Mouse (Mus musculus) MN1 (cell line): ENCODE data around the gene Spaca3.

ENCODE experiments used
- DNase-seq: peaks from one replicate; pipeline ENCODE4 v3.0.0-alpha.2; 2016; ENCODE audit warnings: low spot score

Gene Spaca3

DNA sequence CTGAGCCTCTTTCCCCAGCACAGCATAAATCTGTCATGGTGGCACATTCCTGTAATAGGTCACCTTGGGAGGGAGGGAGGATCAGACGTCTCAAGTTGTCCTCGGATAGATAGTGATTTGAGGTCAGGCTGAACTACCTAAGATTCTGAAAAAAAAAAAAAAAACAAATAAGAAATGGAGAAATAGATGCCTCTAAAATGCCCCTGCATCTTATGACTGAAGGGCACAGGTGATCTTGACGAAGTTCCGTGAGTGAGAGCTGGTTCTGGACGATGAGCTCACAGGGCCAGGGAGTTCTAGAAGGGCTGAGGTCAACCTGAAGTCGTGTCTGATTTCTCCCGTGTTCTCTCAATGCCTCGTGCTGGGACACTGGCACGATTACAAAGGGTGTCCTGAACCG is at the start of gene Spaca3:
Gene Spaca3 (plus strand): TSS at position 301 of the 400 bp plus-strand sequence.
- DNase-seq: no peak

DNA sequence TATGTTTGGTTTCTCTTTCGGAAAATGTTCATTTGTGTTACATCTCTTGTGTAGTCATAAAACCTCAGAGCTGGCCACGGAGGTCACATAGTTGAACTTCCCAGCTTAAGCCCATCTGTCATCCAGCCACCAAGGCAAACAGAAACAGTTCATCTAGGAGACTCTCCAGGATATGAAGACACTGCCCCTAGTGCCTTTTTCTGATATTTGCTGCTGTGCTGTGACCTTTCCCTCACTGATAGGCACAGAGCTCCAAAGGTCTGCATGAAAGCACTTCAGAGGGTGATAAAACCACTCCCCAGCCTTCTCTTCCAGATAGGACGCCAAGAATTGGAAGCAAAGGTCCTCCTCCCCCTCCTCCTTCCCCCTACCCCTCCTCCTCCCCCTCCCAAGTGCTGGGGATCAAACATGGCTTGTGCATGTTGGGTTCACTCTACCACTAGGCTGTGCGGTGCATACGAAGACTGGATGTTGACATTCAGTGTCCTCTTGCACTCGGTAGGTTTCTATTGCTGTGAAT is 49.6 kb upstream of the Spaca3 start:
- DNase-seq: no peak

DNA sequence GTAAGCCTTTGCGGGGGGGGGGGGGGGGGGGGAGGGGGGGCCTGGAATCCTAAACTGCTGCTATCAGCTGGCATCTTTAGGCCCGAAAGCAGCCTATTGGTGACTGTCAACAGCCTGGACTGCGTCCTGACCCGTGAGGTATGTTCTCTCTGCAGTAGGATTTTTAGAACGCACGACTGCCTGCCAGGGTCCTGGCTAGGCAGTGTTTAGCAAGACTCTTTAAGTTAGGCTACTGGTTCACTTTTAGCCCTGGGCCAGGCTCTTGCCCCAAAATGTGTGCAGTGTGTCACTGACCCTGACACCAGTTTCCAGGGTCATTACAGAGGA is 48.5 kb upstream of the Spaca3 start:
- DNase-seq: no peak

DNA sequence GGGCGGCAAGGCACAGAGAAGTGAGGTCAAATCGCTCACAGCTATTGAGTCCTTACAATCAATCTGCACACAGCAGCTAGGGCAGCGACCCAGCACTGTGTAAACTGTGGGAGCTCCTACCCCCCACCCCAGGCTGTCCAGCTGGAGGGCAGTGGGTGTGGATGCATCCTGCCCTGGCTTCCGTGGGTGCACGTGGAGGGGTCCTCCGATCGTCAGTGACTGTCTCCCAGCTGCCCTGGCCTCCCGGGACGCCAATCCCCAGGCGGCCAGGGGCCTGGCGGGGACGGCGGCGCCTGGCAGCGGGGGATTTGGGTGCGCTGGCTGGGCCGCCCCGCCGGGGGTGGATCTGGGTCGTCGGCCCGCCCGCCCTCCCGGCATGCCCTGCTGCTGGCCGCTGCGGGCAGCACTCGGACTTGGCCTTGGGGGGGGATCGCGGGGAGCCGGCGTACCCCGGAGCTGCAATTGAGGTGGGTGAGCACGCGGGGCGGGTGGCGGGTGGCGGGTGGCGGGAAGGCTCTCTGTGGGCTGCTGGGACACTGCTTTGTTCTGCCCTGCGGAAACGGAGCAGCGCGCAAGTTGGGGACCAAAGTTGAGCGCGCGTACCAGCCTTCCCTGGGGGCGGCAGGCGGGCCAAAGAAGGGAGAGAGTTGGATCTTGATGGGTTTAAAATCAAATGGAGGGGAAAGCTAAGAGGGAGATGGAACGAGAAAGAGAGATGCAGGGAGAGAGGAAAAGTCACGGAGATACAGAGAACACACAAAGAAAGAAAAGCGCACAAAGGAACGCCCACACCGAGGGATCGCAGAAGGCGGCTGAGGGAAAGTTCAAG is 48.0 kb upstream of the Spaca3 start, which contains the start of gene Tmem98:
Gene Tmem98 (plus strand): TSS at position 183 of the 829 bp plus-strand sequence.
- no peak for DNase-seq

DNA sequence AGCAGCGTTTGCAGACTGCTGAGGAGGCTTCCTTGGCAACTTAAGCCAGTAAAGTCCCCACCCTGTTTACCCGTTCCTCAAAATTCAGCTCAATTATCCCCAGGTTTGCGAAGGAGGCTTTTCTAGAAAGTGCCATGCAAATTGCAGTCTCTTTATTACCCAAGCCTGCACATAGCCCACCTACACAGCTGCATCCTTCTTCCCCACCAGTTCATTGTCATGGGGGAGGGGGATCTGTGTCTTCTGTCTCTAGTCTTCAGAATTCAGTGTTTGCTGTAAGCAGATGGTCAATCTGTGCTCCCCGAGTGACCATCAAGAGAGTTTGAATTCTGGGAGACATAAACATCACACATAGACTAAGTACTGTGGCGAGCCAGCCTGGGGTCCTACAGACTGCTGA is 47.0 kb upstream of the Spaca3 start:
- no peak for DNase-seq

DNA sequence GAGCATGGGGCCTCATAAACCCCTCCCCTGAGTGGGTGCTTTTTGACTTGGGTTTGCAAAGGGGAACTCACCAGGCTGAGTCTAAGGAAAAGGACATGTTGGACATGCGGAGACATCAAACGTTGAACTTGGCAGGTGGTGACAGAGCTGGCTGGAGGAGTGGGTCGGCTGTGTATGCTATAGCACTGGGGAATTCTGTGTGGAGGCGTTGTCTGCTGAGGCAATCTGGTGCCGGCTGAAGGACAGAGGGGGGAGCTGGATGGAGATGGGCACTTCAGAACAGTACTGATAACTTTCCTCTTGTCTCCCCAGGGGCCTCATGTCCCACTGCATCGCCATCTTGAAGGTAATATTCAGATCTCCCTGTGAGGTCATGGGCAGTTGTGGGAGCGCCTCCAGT is 42.8 kb upstream of the Spaca3 start:
- DNase-seq: no peak

DNA sequence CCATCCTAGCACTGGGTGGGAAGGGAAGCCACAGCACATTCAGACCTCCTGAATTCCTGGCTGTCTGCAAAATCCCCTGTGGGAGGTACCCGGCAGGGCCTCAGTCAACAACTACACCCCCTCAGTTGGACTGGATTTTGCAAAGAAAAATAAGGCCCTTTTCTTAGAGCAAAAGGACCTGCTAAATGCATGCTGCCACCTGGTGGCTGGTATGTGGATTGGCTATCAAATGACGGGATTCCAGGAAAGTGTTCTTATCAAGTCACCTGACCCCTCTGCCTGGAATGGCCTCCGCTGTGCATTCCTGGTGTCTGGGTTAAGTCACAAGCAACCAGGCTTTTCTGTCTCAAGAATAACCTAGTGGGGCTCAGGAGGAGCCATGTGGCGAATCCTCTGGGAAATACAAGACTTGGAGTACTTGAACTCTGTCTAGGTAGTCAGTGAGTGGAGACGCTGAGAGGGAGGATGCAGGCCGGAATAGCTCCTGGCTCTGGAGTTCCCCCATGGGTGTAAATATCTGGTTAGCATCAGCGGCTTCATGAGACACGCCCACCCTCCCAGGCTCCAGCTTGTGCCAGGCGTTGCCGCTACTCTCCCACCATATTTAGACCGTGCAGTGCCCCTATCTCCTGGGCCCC is 40.0 kb upstream of the Spaca3 start:
- peak; percentile 6 for DNase-seq

DNA sequence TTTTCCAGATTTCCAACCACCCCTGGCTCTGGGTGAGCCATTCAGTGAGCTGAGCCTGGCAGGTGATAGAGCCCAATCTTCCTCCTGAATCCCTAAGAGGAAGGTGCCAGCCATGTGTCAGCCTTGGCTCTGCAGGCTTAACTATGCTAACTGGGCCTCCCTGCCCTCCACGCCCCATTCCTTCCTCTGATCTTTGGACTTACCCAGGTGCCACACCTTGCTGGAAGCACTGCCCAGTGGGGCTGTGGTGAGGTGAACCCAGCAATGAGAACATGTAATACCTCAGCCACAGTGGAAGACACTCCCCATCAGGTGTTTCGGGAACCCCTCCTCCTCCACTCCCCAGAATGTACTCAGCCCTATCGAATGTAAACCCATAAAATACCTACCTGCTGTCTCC is 38.1 kb upstream of the Spaca3 start:
- no peak for DNase-seq

DNA sequence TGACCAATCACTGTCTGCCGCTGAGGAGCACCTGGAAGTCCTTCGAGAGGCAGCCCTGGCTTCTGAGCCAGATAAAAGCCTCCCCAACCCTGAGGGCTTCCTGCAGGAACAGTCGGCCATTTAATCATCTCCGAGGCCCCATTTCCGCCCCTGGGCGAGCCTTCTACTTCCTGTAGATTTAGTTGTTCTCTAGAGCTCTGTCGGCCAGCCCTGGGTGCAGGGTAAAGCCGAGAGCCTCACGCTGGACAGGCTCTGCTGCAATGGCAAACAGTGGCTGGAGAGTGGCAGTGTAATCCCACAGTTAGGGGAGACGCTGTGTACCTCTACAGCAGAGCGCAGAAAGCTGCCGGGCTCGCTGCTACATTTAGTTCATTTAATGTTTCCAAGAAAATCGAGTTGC is 36.9 kb upstream of the Spaca3 start:
- no peak for DNase-seq

DNA sequence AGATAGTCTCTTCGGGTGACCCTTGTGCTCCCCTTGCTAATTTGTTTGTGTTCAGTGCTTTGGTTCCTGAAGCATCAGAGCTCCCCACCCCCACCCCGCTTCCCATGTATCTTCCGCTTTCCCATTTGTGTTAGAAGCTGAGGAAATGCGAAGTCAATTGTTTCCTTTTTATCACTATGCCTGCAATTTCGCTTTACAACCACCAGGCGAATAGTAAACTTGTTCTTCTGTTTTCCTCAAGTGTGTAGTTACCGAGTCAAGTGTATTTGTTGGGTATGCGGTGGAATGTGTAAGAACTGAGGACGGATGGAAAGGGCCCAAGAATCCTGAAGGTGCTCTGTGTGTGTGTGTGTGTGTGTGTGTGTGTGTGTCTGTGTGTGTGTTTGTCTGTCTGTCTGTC is 36.4 kb upstream of the Spaca3 start:
- DNase-seq: no peak

DNA sequence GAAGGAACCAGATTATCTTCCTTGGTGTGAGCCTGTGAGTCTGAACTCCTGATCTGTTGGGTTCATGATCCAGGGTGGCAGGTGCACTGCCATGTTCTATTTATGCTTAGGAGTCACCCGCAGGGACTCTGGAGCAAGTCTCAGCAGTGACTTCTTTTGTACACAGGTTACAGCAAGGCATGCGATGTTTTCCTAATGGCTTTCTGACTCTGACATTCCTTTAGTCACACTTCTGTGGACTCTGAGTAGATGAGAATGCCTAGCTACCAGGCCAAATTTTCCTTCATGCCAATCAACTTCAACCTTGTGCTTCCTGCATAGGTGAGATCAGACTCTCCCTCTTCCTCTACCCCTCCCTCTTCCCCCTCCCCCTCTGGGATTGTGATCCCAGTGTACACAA is 22.8 kb upstream of the Spaca3 start:
- no peak for DNase-seq

DNA sequence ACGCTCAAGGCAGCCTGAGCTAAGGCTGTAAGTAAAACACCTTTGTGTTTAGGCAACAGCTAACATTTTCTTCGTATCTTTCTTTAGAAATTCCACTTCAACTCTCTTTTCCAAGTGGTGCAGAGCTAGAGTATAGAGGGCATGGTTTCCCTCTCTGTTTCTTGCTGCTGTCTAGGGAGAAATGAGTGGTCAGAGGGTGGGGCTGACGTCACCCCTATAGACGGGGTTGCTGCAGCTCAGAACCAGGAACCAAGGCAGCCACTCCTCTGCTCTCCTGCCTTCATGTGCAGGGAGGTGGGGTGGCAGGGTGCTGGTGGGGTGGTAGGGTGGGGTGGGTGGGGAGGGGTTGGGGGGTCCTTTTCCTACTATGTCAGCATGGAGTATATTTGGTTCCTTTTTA is 22.3 kb upstream of the Spaca3 start:
- no peak for DNase-seq

DNA sequence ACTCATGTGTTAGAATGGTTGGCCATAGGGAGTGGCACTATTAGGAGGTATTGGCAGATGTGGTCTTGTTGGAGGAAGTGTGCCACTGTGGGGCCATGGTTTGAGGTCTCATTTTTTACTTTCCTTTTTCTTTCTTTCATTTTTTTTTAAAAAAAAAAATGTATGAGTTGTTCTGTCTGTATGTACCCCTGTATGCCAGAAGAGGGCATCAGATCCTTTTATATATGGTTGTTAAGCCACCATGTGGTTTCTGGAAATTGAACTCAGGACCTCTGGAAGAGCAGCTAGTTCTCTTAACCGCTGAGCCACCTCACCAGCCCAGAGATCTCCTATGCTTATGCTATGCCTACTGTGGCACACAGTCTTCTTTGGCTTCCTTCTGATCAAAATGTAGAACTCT is 19.4 kb upstream of the Spaca3 start:
- no peak for DNase-seq

DNA sequence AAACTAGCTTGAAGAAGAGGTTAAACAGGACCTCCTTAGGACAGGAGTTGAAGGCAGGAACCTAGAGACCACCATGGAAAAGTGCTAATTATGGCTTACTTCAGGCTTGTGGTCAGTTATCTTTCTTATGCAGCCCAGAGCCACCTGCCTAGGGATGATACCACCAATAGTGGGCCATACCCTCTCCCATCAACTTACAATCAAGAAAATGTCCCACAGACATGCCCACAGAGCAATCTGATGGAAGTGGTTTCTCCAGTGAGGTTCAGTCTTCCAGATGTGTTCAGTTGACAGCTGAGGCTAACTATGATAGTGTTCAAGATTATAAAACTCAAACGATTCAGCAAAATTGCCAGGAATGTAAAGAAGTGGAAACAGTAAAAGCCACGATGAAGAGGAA is 14.7 kb upstream of the Spaca3 start:
- DNase-seq: no peak

DNA sequence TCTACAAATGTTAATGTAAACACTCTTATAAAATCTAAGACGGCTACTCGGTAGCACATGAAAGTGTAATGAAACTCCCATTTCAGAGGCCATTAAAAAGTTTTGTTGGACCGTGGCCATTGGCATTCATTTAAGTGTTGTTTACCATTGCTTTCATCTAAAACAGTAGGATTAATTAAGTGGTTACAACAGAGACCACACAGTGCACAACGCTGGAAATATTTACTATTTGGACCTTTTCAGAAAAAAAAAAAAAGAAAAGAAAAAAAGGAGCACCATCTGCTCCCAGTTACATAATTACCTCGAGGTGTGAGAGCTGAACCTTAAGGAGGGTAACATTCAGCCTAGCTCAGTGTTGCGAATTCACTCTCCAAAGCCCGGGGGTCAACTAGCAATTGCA is 12.7 kb upstream of the Spaca3 start:
- DNase-seq: no peak

DNA sequence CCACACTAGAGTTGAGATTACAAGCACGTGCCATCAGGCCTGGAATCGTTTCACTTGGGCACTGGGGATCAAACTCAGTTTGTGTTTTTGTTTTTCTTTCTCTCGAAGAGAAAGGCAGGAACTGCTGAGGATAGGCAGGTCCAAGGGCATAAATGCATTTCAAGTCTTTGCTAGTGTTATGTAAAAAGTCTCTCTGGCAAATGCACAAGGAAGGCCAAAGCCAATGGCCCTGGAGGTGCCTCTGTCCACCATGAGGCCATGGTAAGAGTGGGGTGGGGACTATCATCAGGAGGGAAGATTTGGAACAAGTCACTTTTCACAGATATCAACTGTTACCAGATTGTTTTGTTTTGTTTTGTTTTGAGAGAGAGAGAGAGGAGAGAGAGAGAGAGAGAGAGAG is 12.1 kb upstream of the Spaca3 start:
- no peak for DNase-seq

DNA sequence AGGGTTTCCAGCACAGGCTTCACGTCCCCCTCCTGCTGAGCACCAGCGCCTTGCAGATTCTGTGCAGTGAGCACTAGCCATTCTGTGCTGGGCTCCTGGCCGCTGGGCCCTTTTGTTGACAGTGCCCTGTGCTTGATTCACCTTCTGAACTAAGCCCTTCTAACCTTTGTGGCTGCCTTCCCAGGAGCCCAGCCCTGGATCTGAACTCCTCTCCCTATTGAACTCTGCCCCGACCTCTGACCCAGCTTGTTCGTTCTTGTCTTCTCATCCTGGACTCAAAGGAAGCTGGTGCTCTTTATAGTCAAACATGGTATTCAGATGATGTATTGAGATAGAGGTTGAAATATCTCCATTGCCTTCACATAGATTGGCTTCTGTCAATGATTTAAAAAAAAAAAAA is 10.0 kb upstream of the Spaca3 start:
- no peak for DNase-seq

DNA sequence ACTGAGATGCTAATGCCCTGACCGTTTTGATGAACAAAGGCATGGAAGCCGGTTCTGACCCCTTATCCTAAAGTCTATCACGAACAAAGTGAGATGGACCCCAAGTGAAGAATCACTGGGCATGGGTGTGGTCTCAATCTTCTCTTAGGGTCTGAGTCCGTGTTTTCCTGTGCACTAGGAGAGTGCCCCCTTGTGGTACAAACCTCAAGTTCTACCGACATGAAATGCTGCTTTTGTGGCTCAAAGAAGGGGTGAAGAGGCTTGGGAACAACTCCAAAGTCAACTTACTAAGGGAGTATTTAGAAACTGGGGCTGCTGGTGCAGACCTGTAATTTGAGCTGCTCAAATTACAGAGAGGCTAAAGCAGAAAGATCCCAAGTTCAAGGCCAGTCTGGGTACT is 6.3 kb upstream of the Spaca3 start:
- no peak for DNase-seq

DNA sequence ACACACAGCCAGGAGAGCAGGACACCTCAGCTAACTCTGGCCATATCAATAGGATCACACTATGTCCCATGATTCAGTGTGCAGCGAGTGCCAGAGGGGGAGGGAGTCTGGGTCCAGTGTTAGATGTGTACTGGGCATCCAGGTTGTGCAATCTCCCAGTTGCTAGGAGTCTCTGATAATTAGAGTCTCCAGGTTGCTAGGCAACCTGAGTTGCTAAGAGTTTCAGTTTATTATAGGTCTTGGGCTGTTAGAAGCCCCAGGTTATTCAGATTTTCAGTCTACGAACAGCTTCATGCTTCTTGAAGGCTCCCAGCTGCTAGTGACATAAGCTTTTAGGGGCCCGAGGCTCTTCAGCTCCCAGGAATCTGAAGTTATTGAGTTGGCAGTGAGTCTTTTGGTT is 5.2 kb upstream of the Spaca3 start:
- no peak for DNase-seq

DNA sequence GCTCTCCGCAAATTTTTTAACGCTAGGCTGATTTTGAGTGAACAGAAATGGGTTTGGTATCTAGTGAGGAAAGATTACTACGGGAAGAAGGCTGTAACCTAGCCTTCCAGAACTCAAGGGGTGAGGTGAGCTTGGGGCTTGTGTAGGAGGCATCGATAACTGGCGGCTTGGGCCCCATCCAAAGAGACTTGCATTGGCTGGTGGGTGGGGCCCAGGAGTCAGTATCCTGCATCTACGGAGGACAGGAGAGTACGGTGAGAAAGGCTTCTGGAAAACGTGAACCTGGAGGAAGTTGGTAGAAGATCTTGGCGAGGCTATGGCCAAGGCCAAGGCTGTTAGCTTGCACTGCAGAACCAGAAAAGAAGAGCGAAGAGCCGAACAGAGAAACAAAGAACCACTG is 3.7 kb upstream of the Spaca3 start:
- no peak for DNase-seq

DNA sequence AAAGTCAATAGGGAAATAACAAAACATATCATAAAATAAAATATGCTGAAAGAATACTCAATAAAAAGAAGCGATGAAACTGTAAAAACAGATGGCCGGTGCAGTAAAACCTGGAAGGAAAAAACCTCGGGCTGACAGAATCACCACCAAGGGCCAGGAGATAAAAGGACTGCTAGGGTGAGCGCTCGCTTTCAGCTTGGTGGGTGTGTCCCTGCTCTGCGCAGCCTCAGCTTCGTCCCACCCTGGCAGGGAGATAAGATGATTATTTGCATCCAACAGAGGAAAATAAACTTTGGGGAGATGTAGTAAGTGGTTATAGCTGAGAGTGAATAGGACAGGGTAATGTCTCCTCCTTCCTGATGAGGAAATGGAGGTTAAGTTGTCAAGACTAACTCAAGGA is 3.3 kb upstream of the Spaca3 start:
- no peak for DNase-seq

DNA sequence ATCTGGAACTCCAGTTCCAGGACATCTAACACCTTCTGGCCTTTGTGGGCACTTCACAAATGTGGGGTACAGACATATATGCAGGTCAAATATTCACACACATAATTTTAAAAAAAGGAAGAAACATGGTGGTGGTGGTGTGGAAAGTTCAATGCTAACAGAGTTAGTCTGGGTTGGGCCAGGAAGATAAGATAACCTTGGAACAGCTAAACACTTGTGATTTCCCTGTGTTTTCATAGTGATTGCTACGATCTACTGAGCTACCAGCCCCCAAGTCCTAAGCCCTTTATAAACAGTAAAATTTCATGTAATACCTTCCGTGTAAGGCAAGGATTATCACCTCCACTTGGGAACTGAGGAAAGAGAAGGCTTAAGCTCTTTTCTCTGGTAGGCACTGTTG is 1.3 kb upstream of the Spaca3 start:
- DNase-seq: no peak

DNA sequence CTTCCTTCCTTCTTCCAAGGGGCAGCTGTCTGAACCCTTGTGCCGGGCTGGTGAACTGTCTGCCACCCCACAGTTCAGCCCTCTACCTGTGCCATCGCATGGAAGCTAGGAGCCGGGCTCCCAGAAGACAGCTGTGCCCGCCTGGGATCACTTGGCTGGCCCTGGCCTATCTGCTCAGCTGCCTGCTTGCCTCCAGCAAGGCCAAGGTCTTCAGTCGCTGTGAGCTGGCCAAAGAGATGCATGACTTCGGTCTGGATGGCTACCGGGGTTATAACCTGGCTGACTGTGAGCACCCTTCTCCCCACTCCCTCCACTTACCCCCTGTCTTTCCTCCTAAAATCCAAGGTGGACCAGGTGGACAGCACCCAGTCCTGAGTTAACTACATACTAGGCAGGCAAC is 4.8 kb downstream of the Spaca3 start:
- DNase-seq: no peak

DNA sequence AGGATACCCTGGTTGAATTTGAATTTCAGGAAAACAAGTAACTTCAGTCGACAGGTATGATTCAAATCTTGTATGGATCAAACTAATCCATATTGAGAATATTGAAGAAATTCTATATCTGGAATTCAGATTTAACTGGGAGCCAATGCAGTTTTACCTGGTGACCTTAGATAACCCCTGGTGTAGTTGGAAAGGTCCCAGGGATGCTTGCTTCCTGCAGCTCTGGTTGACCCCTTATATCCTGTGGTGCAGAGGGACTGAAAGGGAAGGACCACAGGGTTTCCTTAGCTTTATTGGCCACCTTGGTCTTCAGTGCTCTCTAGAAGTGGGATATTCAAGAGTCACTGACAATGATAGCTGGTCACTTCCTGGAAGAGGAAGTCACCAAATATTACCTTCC is 9.9 kb downstream of the Spaca3 start:
- no peak for DNase-seq
